Mouse (Mus musculus) gastrocnemius, postnatal 4 days (tissue): ENCODE data around the gene Tiam2. TPM values are rescaled to one million over a fixed set of nuclear protein-coding genes. Genes with fewer than 3 reads are reported as not detected.
A peak's percentile ranks its signal among the peaks of the same experiment; 100 is the strongest.

Experiments used
- DNase-seq, 2 experiments: peaks; one replicate each; pipeline ENCODE4 v3.0.0; 2021 to 2022; ENCODE audit warnings: low spot score in 2 of 2, mixed read lengths in 2 of 2
- long read RNA-seq, 2 experiments: library from polyadenylated mRNA; stranded (forward); transcript quantifications; one replicate each; pipeline ENCODE4 v2.0.0; 2021
- total RNA-seq, 2 experiments: library from RNA; stranded (reverse); gene quantifications; 2 replicates each; pipeline ENCODE4 v1.2.3; 2021

Tiam2 gene
- 1 to 10 TPM; 8.4 to 9.7 TPM for total RNA-seq
- long read RNA-seq, experiment 1, partial matches to known transcripts, result 4 of 4 reads
- long read RNA-seq, experiment 1, other reads (novel, unspliced or antisense), result 0 of 4 reads
- long read RNA-seq, experiment 2, full-length matches to known transcripts, result 1 of 6 reads
- long read RNA-seq, experiment 2, partial matches to known transcripts, result 2 of 6 reads
- long read RNA-seq, experiment 2, other reads (novel, unspliced or antisense), result 3 of 6 reads

DNA sequence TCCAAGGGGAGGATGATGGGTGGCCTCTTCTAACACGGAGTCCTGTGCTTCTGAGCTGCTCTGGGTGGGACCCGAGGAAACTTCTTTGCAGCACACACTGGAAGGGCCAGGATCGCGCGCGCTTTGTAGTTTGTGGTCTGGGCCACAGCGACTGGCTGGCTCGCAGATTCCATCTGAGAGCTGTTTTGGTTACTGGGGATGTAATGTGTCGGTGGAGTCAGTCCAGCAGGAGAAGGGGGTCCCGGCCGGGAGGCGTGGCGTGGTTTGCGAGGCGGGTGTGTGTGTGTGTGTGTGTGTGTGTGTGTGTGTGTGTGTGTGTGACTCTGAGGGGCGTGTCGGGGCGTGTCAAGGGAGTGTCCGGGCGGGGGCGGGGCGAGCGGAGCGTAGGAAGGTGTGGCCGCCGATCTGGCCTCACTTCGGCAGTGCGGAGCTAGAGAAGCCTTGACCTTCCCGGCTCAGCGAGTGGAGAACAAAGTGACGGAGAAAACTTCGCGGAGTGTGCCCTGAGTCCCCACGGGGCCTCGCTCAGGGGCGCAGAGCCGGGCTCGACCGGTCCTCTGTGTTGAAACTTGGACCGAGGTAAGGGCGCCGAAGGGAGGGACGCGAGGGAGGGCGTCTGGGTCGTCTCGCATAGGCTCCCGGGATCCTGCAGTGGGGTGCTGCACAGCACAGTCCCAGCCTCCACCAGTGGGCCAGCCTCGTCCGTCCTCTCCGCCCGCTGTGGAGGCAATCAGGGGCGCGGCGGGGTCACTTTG lies at the start of gene Tiam2:
TSS of gene Tiam2 (plus strand) at position 426 of the 755 bp plus-strand sequence.
- peak; percentile 23 to 65 for DNase-seq

DNA sequence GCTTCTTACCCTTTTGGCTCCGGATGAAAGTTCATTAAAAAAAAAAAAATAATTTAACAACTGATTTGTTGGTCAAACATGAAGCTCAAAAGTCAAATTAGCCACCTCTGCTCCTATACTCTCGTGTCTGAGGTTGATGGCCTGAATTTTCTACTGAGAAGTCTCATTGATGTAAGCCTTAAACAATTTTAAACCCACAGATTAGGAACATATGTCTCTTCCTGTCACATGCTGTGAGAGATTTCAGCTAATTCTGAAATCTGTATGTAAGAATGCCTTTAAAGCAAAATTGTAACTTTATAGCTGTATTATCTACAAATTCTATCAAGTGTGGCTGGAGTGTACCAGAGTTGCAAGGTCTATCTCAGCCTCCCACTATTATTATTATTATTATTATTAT lies 46.1 kb upstream of the Tiam2 start:
- no peak for DNase-seq

DNA sequence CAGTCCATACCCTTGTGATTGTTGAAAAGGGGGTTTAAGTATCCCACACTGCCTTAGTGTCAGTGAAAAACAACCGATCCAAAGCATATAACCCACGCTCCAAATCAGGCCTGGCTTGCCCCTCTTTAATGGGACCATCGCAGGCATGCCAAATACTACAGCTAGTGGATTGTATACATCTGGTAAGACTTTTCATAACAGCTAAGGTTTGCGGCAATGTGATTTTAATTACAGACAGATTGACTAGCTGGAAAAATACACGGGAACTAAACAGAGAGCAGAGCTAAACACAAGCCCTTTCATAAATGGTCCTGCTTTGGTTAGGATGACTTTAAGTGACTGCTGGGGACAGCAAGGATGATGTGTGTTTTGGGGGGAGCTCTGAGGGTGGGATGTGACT lies 44.4 kb upstream of the Tiam2 start:
- no peak for DNase-seq

DNA sequence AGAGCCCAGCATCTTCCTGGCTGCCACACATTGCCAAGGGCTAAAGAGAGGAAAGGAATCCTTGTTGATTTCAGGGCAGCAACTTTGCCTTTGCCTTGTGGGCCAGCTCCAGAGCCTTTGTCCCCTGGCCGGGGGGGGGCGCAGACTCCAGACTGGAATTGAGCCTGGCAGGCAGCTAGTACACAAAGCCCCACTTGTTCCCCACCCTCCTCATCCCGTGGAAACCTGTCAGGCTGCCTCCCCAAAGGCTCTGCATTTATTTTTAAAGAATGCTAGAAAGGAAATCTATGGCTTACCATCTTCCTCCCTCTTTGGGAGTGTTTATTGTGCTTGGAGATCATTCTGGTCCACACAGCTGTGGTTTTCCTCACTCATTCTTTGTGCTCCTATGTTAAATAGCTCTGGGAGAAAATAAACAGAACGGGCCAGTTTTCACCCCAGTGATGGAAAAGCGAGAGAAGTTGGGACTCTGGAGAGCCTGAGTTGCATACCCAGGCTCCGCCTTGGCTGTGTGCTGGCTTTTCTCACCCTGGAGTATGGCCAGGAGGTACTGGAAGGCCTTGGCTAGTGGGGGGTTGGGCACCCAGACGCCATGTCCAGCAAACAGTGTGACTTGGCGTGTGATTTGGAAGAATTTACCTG lies 41.2 kb upstream of the Tiam2 start:
- peak in 1 of 2 experiments; percentile 32 for DNase-seq

DNA sequence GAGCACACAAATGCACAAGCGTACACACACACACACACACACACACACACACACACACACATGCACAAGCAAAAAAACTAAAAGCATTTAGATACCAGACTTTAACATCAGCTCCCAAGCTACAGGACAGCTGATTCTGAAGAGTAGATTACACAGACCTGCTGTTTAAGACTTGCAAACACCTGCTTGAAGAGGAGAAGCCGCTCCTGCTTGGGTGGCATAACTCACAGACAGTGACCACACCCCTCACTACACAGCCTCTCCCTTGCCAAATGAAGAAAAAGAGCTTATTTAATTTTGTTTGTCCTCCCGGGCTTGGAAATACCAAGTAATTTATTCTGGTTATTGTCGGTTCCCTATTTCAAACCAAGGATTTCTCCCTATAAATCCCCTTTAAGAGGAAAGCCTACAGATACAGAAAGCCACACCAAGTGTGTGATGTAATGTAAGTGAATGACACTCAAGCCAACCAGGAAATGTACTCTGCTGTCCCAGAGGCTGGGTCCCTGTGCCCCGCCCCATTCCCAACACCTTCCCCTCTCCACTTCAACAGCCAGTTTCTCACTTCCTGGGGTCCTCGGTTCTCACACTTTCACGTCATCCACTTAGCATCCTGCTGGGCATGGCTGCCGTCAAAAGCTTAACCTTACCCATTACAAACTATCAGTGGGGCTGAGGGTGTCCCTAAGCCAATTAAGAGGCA lies 40.1 kb upstream of the Tiam2 start:
- DNase-seq, result no peak

DNA sequence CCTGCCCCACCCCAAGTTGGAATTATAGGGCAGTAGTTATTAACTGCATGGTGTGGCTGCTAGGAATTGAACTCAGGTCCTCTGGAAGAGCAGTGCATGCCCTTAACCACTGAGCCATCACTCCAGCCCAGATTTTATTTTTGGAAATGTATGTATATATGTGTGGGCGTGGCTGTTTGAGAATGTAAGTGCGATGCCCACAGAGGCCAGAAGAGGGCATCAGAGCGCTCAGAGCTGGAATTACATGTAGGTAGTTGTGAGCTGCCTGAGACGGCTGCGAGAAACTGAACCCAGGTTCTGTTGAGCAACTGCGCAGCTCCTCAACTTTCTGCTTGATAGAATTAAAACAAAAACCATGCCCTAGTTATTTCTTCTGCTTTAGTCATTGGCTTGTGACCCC lies 38.0 kb upstream of the Tiam2 start:
- peak in 1 of 2 experiments; percentile 47 for DNase-seq

DNA sequence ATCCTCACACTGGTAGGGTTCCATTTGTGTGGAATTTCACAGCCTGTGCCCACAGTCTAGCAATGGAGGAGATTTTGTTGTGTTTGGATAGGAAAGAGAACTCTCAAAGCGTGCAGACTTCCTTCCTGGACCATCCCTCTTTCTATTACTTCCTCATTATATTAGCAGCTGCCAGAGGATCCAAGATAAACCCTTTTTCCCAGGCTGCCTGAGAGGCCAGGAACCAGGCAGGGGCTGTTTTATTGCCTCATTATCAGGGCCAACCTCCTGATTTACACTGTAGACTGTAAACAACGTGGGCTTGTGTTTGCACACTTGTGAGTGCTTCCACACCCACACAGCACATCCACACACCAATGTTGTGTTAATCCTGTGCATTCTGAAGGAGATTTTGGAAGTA lies 31.3 kb upstream of the Tiam2 start:
- DNase-seq, result no peak

DNA sequence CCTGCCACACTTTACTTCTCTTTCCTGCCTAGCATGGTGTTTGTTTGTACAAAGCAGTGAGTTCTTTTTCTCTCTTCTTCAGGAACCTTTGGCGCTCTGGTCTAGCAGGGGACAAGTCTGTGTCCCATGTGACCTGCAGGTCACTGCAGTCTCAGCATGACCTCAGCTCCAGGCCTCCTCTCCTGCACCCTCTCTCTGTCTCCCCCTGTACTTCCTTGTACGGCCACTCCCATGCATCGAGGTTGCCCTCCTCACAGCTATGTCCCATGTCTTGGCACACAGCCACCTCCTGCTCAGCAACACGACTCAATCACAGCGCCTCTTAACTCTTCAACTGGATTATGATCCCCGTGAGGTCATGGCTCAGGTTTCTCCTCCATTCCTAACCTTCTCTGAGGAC lies 26.9 kb upstream of the Tiam2 start:
- DNase-seq, result no peak

DNA sequence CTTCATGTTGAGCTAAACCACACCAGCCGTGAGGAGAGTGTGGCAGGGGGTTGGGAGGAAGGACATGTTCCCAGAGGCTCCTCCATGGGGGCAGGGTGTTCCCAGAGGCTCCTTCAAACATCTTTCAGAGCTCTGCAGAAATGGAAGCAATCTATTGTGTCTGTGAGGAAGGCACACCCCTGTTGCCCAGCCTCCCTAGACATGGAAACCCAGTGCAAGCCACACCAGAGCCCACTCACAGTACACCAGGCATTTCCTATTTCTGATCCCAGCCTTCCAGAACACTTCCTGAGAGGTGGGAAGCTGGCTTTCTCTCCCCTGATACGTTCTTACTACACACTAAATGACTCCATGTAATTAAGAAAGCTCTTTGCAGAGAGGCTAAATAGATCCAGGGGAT lies 20.4 kb upstream of the Tiam2 start:
- no peak for DNase-seq

DNA sequence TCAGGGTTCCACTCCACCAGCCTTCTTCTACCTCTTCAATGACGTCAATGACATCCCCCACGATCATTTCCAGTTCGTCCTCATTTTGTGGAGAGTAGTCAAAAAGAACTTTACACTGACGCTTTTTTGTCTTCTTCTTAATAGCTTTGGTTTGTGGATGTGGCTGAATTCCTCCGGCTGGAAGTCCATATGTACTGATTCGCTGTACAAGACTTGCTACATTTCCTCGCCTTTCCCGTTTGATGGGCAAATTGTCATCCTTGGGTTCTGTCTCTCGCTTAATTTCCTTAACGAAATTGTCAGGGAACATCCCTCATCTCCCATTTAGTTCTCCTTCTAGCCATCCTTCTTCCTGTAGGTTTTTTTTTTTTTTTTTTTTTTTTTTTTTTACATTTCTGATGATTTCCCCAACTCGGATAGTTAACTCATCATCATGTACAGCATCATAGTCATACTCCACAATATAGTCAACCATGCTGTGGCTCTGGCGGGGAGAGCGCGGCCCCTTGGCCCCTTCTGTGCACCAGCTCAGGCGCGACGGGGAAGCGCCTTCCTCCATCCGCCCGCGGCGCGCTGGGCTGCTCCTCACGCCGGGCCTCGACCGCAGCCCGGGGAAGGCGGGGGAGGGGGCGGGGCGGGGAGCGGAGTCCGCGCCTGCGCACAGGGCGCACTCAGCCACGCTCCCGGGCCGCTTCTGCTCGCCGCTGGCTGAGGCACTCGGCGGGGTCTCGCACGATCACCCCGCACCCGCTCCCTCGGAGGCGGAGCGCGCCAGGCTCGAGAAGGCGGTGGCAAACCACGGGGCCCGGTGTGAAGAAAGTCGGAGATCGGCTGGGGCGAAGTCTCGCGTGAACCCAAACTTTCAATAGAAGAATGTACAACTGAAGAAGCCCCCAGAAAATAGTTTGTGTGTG lies 12.4 kb upstream of the Tiam2 start:
- peak; percentile 70 to 75 for DNase-seq

DNA sequence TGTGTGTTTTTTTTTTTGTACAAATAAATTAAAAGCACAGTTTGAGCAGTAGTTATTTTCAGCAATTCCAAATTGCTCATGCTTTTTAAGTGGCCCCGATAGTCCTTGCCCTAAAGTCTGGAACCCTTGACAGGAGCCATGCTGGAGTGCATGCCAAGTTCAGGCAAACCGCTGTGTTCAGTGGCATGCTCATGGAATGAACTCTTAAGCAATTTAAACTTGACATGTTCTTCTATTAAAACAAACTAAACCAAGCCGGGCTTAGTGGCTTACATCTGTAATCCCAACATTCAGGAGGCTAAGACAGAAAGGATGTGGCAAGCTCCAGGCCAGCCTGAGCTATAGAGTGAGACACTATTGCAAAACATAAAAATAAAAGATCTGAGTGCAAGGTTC lies 11.8 kb upstream of the Tiam2 start:
- no peak for DNase-seq

DNA sequence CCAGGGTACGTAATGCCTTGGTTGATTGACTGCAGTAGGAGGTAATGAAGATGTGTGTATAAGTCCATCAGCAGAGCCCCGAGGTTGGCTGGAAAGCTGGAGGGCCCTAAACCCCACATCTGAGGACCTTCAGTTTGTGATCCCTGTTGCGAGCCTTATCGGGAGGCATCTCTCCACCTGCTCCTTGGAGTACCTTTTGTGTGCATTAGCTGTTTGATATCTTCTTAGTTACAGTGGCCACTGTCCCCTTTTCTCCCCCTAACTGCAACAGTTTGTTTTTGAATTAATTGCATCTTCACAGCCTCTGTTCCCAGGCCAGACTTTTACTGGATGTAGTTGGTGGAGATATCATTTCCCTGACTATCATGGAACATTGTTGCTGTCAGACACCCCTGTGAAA lies 10.8 kb upstream of the Tiam2 start:
- no peak for DNase-seq

DNA sequence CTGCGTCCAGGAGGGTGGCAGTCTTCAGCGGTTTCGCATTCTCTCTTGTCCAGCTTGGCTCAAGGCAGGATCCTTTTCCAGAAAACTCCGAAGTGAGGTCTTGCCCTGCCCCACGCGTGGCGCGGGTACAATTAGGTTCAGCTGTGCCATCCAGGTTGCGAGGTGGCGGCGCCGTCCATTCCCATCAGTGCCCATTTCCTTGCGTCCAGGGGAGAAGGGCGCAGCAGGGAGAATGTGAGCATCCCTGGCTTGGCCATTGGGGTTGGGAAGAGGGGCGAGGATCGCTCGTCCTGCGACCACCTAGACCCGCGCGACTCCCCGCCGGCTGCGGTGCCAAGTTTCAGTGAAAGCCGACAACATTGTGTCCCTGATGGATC lies 518 bp downstream of the Tiam2 start:
- no peak for DNase-seq

DNA sequence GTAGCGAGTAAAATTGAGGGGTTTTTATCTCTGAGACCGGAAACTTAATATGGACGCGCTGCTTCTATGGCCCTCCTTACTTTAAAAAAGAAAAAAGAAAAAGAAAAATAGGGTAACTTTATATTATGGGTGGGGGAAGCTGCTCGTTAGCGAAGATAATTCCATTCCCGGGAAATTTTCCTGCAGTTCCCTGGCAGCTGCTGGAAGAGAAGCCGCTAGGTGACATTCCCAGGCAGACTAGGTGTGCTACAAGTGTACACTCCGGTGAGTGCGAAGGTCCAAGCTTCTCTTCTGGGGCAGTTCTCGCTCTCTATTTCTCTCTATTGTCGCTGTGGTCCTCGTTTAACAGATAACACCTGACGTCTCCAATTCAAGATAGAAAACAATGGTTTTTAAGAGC lies 962 bp downstream of the Tiam2 start:
- no peak for DNase-seq

DNA sequence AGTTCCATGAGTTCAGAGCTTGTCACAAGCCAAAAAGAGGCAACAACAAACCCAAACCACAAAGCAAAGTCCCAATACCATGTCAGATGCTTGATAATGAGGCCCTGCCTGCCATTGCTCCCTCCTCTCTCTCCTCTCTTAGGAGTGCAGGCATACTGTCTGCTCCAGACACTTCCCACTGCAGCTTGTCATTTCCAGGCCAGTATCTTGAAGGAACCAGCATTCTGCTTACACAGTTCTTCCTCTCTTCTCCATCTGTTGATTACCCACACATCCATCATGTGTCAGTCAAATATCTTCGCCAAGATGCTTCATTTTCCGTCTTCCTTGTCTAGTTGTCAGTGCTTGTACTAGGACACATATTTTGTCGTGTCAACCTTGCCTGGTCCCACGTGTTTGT lies 2.4 kb downstream of the Tiam2 start:
- no peak for DNase-seq

DNA sequence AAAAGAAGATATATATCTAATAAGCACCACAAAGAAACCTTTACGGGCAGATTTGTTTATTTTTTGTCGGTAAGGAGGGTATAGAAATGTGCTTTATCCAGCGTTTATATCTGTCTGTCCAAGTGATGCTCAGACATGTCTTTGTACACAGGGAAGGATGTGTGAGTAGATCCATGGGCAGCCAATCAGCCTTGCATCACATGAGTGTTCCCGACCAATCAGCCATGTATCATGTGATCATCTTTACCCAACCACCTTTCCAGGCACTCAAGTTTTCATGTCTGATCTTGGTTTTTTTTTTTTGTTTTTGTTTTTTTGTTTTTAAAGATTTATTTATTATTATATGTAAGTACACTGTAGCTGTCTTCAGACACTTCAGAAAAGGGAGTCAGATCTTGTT lies 3.1 kb downstream of the Tiam2 start:
- DNase-seq, result no peak

DNA sequence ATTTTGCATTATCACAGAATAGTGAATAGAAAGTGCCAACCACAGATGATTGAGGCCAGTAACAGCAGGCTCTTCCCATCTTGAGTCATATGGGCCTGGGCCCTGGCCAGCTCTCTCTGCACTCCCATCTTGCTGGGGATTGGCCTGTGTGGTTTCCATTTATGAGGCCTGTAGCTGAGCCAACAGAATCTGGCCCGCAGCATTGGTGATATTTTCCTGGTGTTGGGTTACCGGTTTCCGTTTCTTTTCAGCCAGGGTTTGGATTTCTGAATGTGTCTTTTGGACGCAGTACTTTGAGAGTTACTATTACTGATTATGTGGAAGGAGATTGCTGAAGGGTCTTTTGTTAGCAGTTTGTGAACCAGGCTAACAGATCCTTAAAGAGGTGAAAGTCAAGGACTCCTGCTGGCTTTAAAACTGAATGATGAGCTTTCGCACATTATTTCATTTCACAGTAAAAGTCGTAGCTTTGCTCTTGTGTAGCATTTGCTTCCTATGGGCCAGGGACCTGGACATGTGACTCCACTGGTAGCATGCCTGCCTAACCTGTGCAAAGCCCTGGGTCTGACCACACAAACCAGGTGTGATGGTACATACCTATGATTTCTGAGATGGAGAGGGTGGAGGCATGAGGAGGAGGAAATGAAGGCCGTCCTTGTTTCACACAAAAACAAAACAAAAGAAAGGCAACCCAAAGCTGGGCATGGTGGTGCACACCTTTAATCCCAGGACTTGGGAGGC lies 5.5 kb downstream of the Tiam2 start:
- DNase-seq, result peak; percentile 59 to 87

DNA sequence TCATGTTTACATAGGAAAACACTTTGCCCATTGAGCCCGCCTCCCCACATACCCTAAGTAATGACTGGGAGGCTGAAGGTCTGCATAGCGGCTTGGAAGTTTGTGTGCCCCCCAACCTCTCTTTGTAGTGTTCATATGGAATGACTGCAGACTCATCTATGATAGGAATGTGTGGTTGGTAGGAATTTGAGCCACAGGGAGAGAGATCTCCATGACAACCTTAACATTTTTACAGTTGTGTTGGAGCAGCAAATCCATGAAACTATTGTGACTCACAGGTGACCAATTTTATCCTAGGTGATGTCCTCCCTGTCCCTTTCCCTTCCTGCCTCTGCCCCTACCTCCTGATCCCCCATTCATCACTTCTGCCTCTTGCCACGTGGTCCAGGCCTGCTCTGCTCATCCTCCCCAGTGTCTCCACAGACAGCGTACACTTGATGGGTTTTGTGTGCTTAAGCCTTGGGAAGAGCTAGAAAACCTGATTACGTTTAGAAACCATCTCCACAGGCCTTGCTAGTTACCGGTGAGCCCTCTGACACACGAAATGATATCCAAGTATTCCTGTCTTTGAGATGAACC lies 9.9 kb downstream of the Tiam2 start:
- DNase-seq, result no peak

DNA sequence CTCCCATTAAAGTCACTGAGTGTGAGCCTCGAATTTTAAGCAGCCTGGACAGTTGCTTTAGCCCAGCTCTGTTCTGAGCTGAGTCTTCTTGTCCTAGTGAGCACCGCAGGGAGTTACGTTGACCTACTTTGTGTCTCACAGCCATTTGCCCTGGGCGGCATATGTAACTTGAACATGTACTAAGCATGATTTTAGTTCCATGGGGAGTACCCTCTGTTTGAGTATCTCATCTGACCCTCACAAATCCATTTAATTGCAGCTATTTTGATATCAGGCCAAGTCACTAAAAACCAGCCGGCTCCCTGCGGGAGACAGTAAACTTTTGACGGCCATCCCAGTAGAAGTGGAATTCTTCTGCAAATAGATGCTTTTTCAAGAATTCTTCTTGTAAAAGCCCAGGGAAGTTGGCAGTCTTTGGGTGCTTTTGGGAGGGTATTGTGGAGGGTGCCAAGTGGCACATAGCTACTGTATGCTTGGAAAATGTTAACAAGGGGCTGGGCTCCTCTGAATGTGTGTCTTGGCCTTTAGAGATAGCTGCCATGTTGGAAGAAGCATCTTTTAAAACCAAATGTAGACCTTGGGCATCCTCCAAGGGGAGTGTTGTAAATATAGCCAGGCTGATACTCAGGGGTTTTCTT lies 10.6 kb downstream of the Tiam2 start:
- no peak for DNase-seq
